Mouse (Mus musculus) CD4-positive naive resting alpha-beta T cell, adult 57 days (primary cell): Measurements from ENCODE around the gene Plxna1. TPM values are rescaled to one million over a fixed set of nuclear protein-coding genes. Genes with fewer than 3 reads are reported as not detected.

ENCODE experiments used
- total RNA-seq: library from RNA; stranded (reverse); gene quantifications from one replicate; pipeline ENCODE4 v1.2.4, GENCODE M21; 2023

Plxna1 gene
- 5.3 TPM for total RNA-seq

DNA sequence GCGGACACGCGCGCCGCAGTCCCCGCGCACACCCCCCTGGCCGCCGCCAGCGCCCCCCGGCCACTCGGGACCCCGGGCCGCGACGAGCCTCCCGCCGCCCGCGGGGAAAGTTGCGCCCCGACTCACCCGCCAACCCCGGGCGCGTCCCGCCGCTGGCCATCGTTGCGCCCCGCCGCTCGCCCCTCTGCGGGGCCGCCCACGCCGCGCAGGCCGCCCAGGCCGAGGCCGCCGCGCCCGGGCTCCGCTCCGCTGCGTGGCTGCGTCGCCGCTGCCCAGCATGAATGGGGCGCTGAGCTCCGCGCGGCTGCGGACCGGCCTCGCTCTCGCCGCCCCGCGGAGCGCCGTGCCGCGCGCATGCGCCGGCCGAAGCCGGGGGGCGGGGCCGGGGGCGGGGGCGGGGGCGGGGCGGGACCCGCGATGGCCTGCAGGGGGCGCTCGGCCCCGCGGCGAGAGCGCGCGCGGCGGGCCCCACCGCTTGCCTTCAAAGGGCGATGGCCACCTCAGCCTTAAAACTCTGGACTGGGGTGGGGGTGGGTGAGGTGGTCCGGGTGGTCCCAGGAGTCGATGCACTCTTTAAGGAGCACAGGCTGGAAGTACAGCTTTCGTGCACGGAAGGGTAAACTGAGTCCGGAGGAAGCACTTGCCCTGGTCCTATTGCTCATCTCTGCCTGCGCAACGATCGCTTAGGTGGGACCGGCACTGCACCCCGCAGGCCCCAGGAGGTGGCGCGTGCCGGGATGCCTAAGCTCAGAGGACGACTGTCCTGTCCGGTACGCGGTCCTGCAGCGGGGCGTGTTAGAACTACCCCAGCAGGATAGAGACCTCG lies at the start of gene Plxna1:
Gene Plxna1 (minus strand): TSS at position 340 of the 826 bp plus-strand sequence.

Other genes starting within 250 kb of the Plxna1 start
- 4.4 TPM for gene Chchd6, start 233.0 kb upstream of the Plxna1 start, total RNA-seq